Mouse (Mus musculus): ENCODE measurements around the gene Arid3a. TPM values are rescaled to one million over a fixed set of nuclear protein-coding genes. Genes with fewer than 3 reads are reported as not detected.

The Arid3a gene
- polyA plus RNA-seq (2015; fragmentation: Nextera tagmentation; extraction: Ambion mirVana): 6.2 and 8.2 TPM in 2 replicates

DNA sequence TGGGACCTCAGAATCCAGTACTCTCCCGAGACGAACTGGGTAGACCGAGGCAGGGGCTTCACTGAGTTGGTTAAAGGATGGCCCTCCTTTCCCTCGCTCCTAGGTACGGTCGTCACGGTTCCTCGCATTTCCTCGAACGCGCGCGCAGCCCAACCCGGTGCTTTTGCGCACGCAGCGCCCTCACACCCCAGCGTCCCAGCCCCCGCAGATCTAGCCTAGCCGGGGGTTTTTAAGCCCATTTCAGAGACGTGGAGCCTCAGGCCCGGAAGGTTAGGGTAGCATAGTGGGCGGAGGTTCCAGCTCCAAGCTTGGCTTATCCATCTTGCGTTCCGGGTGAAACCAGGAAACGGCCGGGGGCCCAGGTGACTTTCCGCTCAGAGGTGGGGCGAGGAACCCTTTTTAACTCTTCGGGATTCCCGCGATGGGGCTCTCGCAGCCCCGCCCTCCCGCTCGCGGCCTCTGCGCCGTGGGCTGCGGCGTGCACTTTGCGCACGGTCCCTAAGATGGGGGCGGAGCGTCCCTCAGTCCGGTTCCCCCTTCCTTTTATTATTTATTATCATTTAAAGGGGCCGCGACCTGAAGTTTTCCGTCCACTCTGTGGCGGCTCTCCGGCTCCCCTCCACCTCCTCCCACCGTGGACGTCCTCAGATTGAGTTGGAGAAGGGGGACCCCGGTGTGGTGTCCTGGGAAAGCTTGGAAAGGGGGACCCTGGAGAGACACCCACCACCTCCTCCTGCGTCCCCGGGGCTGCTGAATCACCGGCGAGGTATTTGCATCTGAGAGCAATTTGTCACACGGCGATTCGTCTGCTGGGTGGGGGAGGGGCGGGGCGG is at the start of gene Arid3a:
Arid3a (plus strand) TSS at position 553 of the 833 bp plus-strand sequence.

GRCm38 (mm10) chr10:79886054-79886453 is 40.8 kb upstream of the Arid3a start, which contains the start of gene Elane:
Gene Elane, plus strand, starts transcription at chr10:79886247.

GRCm38 (mm10) chr10:79890670-79891069 is 36.2 kb upstream of the Arid3a start, which contains the start of gene Cfd:
Gene Cfd, plus strand, starts transcription at chr10:79890853.

GRCm38 (mm10) chr10:79908167-79909091 is 18.4 kb upstream of the Arid3a start, which contains the start of gene Med16:
Gene Med16, minus strand, starts transcription at chr10:79908923.

GRCm38 (mm10) chr10:79910556-79910955 is 16.3 kb upstream of the Arid3a start, which contains the start of gene Gm26602:
Gene Gm26602, plus strand, starts transcription at chr10:79910856.

GRCm38 (mm10) chr10:79916808-79917531 is 9.9 kb upstream of the Arid3a start, which contains the start of gene Kiss1r:
Gene Kiss1r, plus strand, starts transcription at chr10:79916971.

GRCm38 (mm10) chr10:79920958-79921535 is 5.8 kb upstream of the Arid3a start, which contains the start of gene R3hdm4:
Gene R3hdm4, minus strand, starts transcription at chr10:79921208.

GRCm38 (mm10) chr10:79959847-79960601 is 33.2 kb downstream of the Arid3a start, which contains the start of gene Wdr18:
Gene Wdr18, plus strand, starts transcription at chr10:79960152.

GRCm38 (mm10) chr10:79970415-79971182 is 43.8 kb downstream of the Arid3a start, which contains the start of gene Grin3b:
Gene Grin3b, plus strand, starts transcription at chr10:79970715.

DNA sequence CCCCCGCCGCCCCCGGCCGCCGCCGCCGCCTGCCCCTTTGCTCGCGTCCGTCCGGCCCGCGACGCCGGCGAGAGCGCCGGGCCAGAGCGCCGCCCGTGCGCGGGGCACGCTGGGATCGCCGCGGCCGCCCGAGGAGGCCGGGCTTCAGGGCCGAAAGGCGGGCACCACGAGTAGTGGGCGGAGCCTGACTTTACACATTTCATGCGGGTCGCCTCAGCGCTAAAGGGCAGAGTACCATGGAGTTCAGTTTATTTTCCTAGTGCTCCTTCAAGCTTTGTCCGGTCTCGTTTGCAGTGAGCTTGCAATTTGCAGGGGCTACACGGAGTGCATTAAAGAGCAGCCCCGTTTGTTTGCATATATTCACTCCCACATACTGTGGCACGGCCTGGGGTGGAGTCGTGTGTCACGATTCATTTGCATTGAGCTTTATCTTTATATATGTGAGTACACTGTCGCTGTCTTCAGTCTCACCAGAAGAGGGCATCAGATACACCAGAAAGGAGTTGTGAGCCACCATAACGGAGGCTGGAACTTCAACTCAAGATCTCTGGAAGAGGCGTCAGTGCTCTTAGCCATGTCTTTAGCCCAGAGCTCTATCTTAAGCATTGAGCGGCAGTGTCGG is 57.5 kb downstream of the Arid3a start, which contains the start of gene Tmem259:
Tmem259 (minus strand) TSS at position 136 of the 622 bp plus-strand sequence.

GRCm38 (mm10) chr10:79988506-79989271 is 61.8 kb downstream of the Arid3a start, which contains the start of gene Cnn2:
Gene Cnn2, plus strand, starts transcription at chr10:79988584.

GRCm38 (mm10) chr10:79996272-79997033 is 69.6 kb downstream of the Arid3a start, which contains the start of gene Abca7:
Gene Abca7, plus strand, starts transcription at chr10:79996494.

Other genes starting within 250 kb of the Arid3a start
- gene Cdc34, start 244.8 kb upstream of the Arid3a start, polyA plus RNA-seq (2015; fragmentation: Nextera tagmentation; extraction: Ambion mirVana): 108 and 126 TPM in 2 replicates
- gene Gzmm, start 238.0 kb upstream of the Arid3a start, polyA plus RNA-seq (2015; fragmentation: Nextera tagmentation; extraction: Ambion mirVana): 0.23 and 0.45 TPM in 2 replicates
- 663 and 749 TPM in 2 replicates for gene Bsg, start 222.6 kb upstream of the Arid3a start, polyA plus RNA-seq (2015; fragmentation: Nextera tagmentation; extraction: Ambion mirVana)
- 0.04 and 0.07 TPM in 2 replicates for gene Hcn2, start 210.4 kb upstream of the Arid3a start, polyA plus RNA-seq (2015; fragmentation: Nextera tagmentation; extraction: Ambion mirVana)
- gene Polrmt, start 180.5 kb upstream of the Arid3a start, polyA plus RNA-seq (2015; fragmentation: Nextera tagmentation; extraction: Ambion mirVana): 15.7 and 18.4 TPM in 2 replicates
- gene Fgf22, start 172.0 kb upstream of the Arid3a start, polyA plus RNA-seq (2015; fragmentation: Nextera tagmentation; extraction: Ambion mirVana): 0.28 TPM in 1 of 2 replicates, not detected in the other
- gene Rnf126, start 160.1 kb upstream of the Arid3a start, polyA plus RNA-seq (2015; fragmentation: Nextera tagmentation; extraction: Ambion mirVana): 41.4 and 42.3 TPM in 2 replicates
- gene Fstl3, start 149.8 kb upstream of the Arid3a start, polyA plus RNA-seq (2015; fragmentation: Nextera tagmentation; extraction: Ambion mirVana): 3.3 and 3.6 TPM in 2 replicates
- gene Prss57, start 136.1 kb upstream of the Arid3a start, polyA plus RNA-seq (2015; fragmentation: Nextera tagmentation; extraction: Ambion mirVana): 9.3 and 15.0 TPM in 2 replicates
- gene Palm, start 133.5 kb upstream of the Arid3a start, polyA plus RNA-seq (2015; fragmentation: Nextera tagmentation; extraction: Ambion mirVana): 16.9 and 22.9 TPM in 2 replicates
- 0.08 and 0.27 TPM in 2 replicates for gene Misp, start 106.1 kb upstream of the Arid3a start, polyA plus RNA-seq (2015; fragmentation: Nextera tagmentation; extraction: Ambion mirVana)
- gene Ptbp1, start 72.6 kb upstream of the Arid3a start, polyA plus RNA-seq (2015; fragmentation: Nextera tagmentation; extraction: Ambion mirVana): 131 and 134 TPM in 2 replicates
- 176 and 239 TPM in 2 replicates for gene Prtn3, start 52.6 kb upstream of the Arid3a start, polyA plus RNA-seq (2015; fragmentation: Nextera tagmentation; extraction: Ambion mirVana)
- 9.7 and 12.6 TPM in 2 replicates for gene Plppr3, start 52.4 kb upstream of the Arid3a start, polyA plus RNA-seq (2015; fragmentation: Nextera tagmentation; extraction: Ambion mirVana)
- gene Elane, start 40.8 kb upstream of the Arid3a start, polyA plus RNA-seq (2015; fragmentation: Nextera tagmentation; extraction: Ambion mirVana): 219 and 294 TPM in 2 replicates
- gene Cfd, start 36.2 kb upstream of the Arid3a start, polyA plus RNA-seq (2015; fragmentation: Nextera tagmentation; extraction: Ambion mirVana): not detected in 2 replicates
- 20.3 and 23.3 TPM in 2 replicates for gene Med16, start 18.1 kb upstream of the Arid3a start, polyA plus RNA-seq (2015; fragmentation: Nextera tagmentation; extraction: Ambion mirVana)
- not detected in 2 replicates for gene Gm26602, start 16.2 kb upstream of the Arid3a start, polyA plus RNA-seq (2015; fragmentation: Nextera tagmentation; extraction: Ambion mirVana)
- 0.41 and 0.68 TPM in 2 replicates for gene Kiss1r, start 10.1 kb upstream of the Arid3a start, polyA plus RNA-seq (2015; fragmentation: Nextera tagmentation; extraction: Ambion mirVana)
- gene R3hdm4, start 5.8 kb upstream of the Arid3a start, polyA plus RNA-seq (2015; fragmentation: Nextera tagmentation; extraction: Ambion mirVana): 107 and 121 TPM in 2 replicates
- gene Wdr18, start 33.1 kb downstream of the Arid3a start, polyA plus RNA-seq (2015; fragmentation: Nextera tagmentation; extraction: Ambion mirVana): 64.8 and 66.8 TPM in 2 replicates
- 0.11 TPM in 2 replicates for gene Grin3b, start 43.7 kb downstream of the Arid3a start, polyA plus RNA-seq (2015; fragmentation: Nextera tagmentation; extraction: Ambion mirVana)
- gene Tmem259, start 57.3 kb downstream of the Arid3a start, polyA plus RNA-seq (2015; fragmentation: Nextera tagmentation; extraction: Ambion mirVana): 16.8 and 16.9 TPM in 2 replicates
- 98.3 and 121 TPM in 2 replicates for gene Cnn2, start 61.5 kb downstream of the Arid3a start, polyA plus RNA-seq (2015; fragmentation: Nextera tagmentation; extraction: Ambion mirVana)
- 8.3 and 8.8 TPM in 2 replicates for gene Abca7, start 69.5 kb downstream of the Arid3a start, polyA plus RNA-seq (2015; fragmentation: Nextera tagmentation; extraction: Ambion mirVana)
- gene Arhgap45, start 89.6 kb downstream of the Arid3a start, polyA plus RNA-seq (2015; fragmentation: Nextera tagmentation; extraction: Ambion mirVana): 34.2 and 41.9 TPM in 2 replicates
- 108 and 111 TPM in 2 replicates for gene Polr2e, start 112.8 kb downstream of the Arid3a start, polyA plus RNA-seq (2015; fragmentation: Nextera tagmentation; extraction: Ambion mirVana)
- 650 and 699 TPM in 2 replicates for gene Gpx4, start 120.1 kb downstream of the Arid3a start, polyA plus RNA-seq (2015; fragmentation: Nextera tagmentation; extraction: Ambion mirVana)
- 15.9 and 16.2 TPM in 2 replicates for gene Sbno2, start 178.5 kb downstream of the Arid3a start, polyA plus RNA-seq (2015; fragmentation: Nextera tagmentation; extraction: Ambion mirVana)
- 27.2 and 28.1 TPM in 2 replicates for gene Stk11, start 188.8 kb downstream of the Arid3a start, polyA plus RNA-seq (2015; fragmentation: Nextera tagmentation; extraction: Ambion mirVana)
- 340 and 357 TPM in 2 replicates for gene Atp5d, start 211.6 kb downstream of the Arid3a start, polyA plus RNA-seq (2015; fragmentation: Nextera tagmentation; extraction: Ambion mirVana)
- 0.64 and 1.0 TPM in 2 replicates for gene Cbarp, start 213.8 kb downstream of the Arid3a start, polyA plus RNA-seq (2015; fragmentation: Nextera tagmentation; extraction: Ambion mirVana)
- gene Midn, start 221.2 kb downstream of the Arid3a start, polyA plus RNA-seq (2015; fragmentation: Nextera tagmentation; extraction: Ambion mirVana): 6.4 and 8.1 TPM in 2 replicates
- 139 and 157 TPM in 2 replicates for gene Cirbp, start 238.9 kb downstream of the Arid3a start, polyA plus RNA-seq (2015; fragmentation: Nextera tagmentation; extraction: Ambion mirVana)
- 11.0 and 12.5 TPM in 2 replicates for gene 1600002K03Rik, start 245.9 kb downstream of the Arid3a start, polyA plus RNA-seq (2015; fragmentation: Nextera tagmentation; extraction: Ambion mirVana)